In the genomic region with DNA sequence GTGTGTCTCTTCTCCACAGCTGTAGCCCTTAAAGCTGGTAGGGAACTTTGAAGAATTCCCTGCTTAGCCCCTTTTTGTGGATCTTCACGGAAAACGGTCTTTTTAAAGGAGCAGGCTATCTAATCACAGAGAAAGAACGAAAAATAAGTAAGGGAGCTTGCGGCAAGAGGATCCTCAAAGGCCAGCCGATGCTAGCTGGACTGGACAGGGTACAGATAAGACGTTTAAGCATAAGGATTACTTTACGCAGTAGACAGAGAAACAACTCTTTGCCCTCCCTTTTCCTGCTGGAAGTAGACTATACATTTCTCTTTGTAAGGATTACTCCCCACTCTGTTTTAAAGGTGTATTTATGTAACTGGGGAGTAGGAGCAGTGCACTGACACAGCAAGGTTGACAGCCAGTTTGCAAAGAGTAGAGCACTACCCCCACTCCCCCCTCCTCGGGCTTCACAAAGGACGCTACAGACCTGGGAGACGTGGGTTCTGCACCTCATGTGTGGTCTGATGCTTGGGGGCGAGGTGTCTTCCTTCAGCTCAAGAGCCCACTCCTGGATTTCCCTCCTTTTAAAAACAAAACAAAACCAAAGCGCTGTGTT, we compare ENCODE assay signal across 8 mouse cellular contexts. TPM values are rescaled to one million over a fixed set of nuclear protein-coding genes. Genes with fewer than 3 reads are reported as not detected.
DNase-seq lines count a peak whose midpoint lies in the region; ATAC-seq and TF ChIP-seq lines count a peak whose summit lies in the region.

No protein-coding gene starts in this region.

- peak overlapping the region; percentile 72 for H3K9ac ChIP-seq in heart, adult 2 months (ENCODE audit: low read depth, low read length)
- H3K9ac ChIP-seq in ES-Bruce4 (ENCODE audit: low read depth, poor library complexity, severe bottlenecking), result peak overlapping the region; percentile 81; the same call in 1 of the 2 replicates
- peak overlapping the region; percentile 86 for H3K9ac ChIP-seq in intestine, embryonic 16.5 days (ENCODE audit: low read depth, low read length)

- 10% methylated on average over 12 of the region's 12 CpGs for WGBS in heart, adult 2 months
- 20% methylated on average over 12 of the region's 12 CpGs for WGBS in intestine, embryonic 16.5 days

- H3K27me3 ChIP-seq in heart, adult 2 months (ENCODE audit: control insufficient read depth, insufficient read depth, low read length), result no peaks in the 10 kb centered on the region
- H3K27me3 ChIP-seq in ES-Bruce4 (ENCODE audit: control insufficient read depth, insufficient read depth, low read length, poor library complexity, severe bottlenecking) (no peaks in the 10 kb centered on the region), myocyte (ENCODE audit: control insufficient read depth, insufficient read depth, insufficient read length) (no peaks in the 10 kb centered on the region)
- H3K27me3 ChIP-seq in intestine, embryonic 16.5 days (replicated peaks; ENCODE audit: control insufficient read depth, insufficient read depth, low read length), result no peaks in the 10 kb centered on the region

- peak in 1 of 2 experiments; percentile 52 for DNase-seq in heart, adult 2 months
- DNase-seq in heart, postnatal 10 days, result no peak
- DNase-seq in thymus, postnatal 25 days, result no peak
- no peak for DNase-seq in testis, postnatal 14 days (ENCODE audit: low spot score)

- H3K36me3 ChIP-seq in heart, adult 2 months (ENCODE audit: control insufficient read depth, insufficient read depth, low read length), result no peaks in the 10 kb centered on the region; the same call in 1 of the 2 replicates
- H3K36me3 ChIP-seq in ES-Bruce4 (ENCODE audit: control insufficient read depth, insufficient read depth, low read length, poor library complexity, severe bottlenecking), result no peaks in the 10 kb centered on the region
- H3K36me3 ChIP-seq in intestine, embryonic 16.5 days (ENCODE audit: control insufficient read depth, insufficient read depth, low read length), result no peaks in the 10 kb centered on the region
- H3K36me3 ChIP-seq in myocyte (ENCODE audit: control insufficient read depth, insufficient read depth), result no peaks in the 10 kb centered on the region

- H3K27ac ChIP-seq in heart, adult 2 months, result peak overlapping the region; percentile 77
- no peak overlapping the region for H3K27ac ChIP-seq in ES-Bruce4 (ENCODE audit: insufficient read depth, low read length)
- no peak overlapping the region; the same call in 1 of the 2 replicates for H3K27ac ChIP-seq in embryonic fibroblast, embryonic 13.5 days (ENCODE audit: insufficient read depth, low read length)
- peak overlapping the region; percentile 71 for H3K27ac ChIP-seq in intestine, embryonic 16.5 days (ENCODE audit: low read length)

- H3K4me3 ChIP-seq in heart, adult 2 months, result peak overlapping the region; percentile 60
- H3K4me3 ChIP-seq in ES-Bruce4 (ENCODE audit: low read depth, low read length) (no peak overlapping the region), myocyte (peak overlapping the region; percentile 40)
- peak overlapping the region; percentile 25 for H3K4me3 ChIP-seq in embryonic fibroblast, embryonic 13.5 days (ENCODE audit: insufficient read depth, low read length)
- peak overlapping the region; percentile 72 for H3K4me3 ChIP-seq in intestine, embryonic 16.5 days (ENCODE audit: low read length)

- peak overlapping the region; percentile 65 for H3K4me2 ChIP-seq in intestine, embryonic 16.5 days (ENCODE audit: low read depth, low read length)
- H3K4me2 ChIP-seq in myocyte (ENCODE audit: low read depth), result peak overlapping the region; percentile 64

- peaks cover 5% of the 10 kb centered on the region for H3K4me1 ChIP-seq in heart, adult 2 months (ENCODE audit: control insufficient read depth, insufficient read depth, low read length)
- peaks cover 2% of the 10 kb centered on the region for H3K4me1 ChIP-seq in ES-Bruce4 (ENCODE audit: control insufficient read depth, insufficient read depth, low read length)
- H3K4me1 ChIP-seq in embryonic fibroblast, embryonic 13.5 days (ENCODE audit: control insufficient read depth, insufficient read depth, low read length), result peaks cover 8% of the 10 kb centered on the region
- H3K4me1 ChIP-seq in intestine, embryonic 16.5 days (ENCODE audit: control insufficient read depth, insufficient read depth, low read length), result peaks cover 12% of the 10 kb centered on the region

- no peak overlapping the region for H3ac ChIP-seq in myocyte (ENCODE audit: control insufficient read depth, insufficient read length)

- no peaks in the 10 kb centered on the region for H3K9me3 ChIP-seq in ES-Bruce4 (replicated peaks; ENCODE audit: control insufficient read depth, insufficient read depth, low read length, poor library complexity, severe bottlenecking)
- no peaks in the 10 kb centered on the region for H3K9me3 ChIP-seq in intestine, embryonic 16.5 days (ENCODE audit: control insufficient read depth, low read length)

- TF ChIP-seq POLR2A in heart, adult 2 months (IDR thresholded peaks at IDR 0.05; ENCODE audit: insufficient read depth, low read depth, low read length), result no peak
- TF ChIP-seq POLR2A in ES-Bruce4 (IDR thresholded peaks at IDR 0.05; ENCODE audit: insufficient read depth, low read length) (no peak), myocyte (IDR thresholded peaks at IDR 0.05; ENCODE audit: insufficient read length, low read depth) (no peak)
- no peak for TF ChIP-seq POLR2A in embryonic fibroblast, embryonic 13.5 days (IDR thresholded peaks at IDR 0.05; ENCODE audit: low read depth, low read length)

- TF ChIP-seq CTCF in heart, adult 2 months (IDR thresholded peaks at IDR 0.05), result no peak
- TF ChIP-seq CTCF in ES-Bruce4 (IDR thresholded peaks at IDR 0.05; ENCODE audit: low read depth, low read length), result no peak
- no peak for TF ChIP-seq CTCF in embryonic fibroblast, embryonic 13.5 days (IDR thresholded peaks at IDR 0.05; ENCODE audit: borderline replicate concordance, insufficient read depth, low read length)

- intact Hi-C loops in heart, adult 2 months (cut with DNase I), result loop anchor here (1.0 to 2.0 kb wide), 2 partner anchors 33 to 62 kb away; a partner anchor contains a TSS
- intact Hi-C loops in heart, postnatal 10 days (cut with DNase I), result loop anchor here (2.0 to 5.0 kb wide), 2 partner anchors 63 to 140 kb away; no protein-coding TSS in a partner anchor

- TF ChIP-seq EP300 in heart, adult 2 months (IDR thresholded peaks at IDR 0.05; ENCODE audit: insufficient read depth, low read depth, low read length), result no peak
- no peak for TF ChIP-seq EP300 in ES-Bruce4 (IDR thresholded peaks at IDR 0.05; ENCODE audit: insufficient read depth, low read depth, low read length)

- no peak for ATAC-seq in intestine, embryonic 16.5 days

- H3K79me2 ChIP-seq in heart, adult 2 months (replicated peaks; ENCODE audit: control insufficient read depth, insufficient read depth, low read length), result no peaks in the 10 kb centered on the region; the same call in 1 of the 2 replicates
- no peaks in the 10 kb centered on the region for H3K79me2 ChIP-seq in myocyte (ENCODE audit: control insufficient read depth, insufficient read depth)

TF ChIP-seq in myocyte, 11 proteins besides CTCF, POLR2A, EP300 and RAD21:
- TF ChIP-seq REST (IDR thresholded peaks at IDR 0.05; ENCODE audit: insufficient read depth, insufficient read length) (no peak), E2F4 (IDR thresholded peaks at IDR 0.05; ENCODE audit: insufficient read depth) (no peak), CEBPB (IDR thresholded peaks at IDR 0.05; ENCODE audit: insufficient read depth, poor library complexity, severe bottlenecking) (no peak), TCF3 (IDR thresholded peaks at IDR 0.05; ENCODE audit: insufficient read length, low read depth) (no peak), MYOD1 (IDR thresholded peaks at IDR 0.05; ENCODE audit: control insufficient read depth in 1 of 3, insufficient read length in 2 of 3, low read depth in 2 of 3) (no peak), MAX (IDR thresholded peaks at IDR 0.05; ENCODE audit: low read depth) (no peak), USF1 (IDR thresholded peaks at IDR 0.05; ENCODE audit: low read depth) (no peak), MYOG (IDR thresholded peaks at IDR 0.05; ENCODE audit: control insufficient read depth in 1 of 3, insufficient read depth in 1 of 3, insufficient read length in 2 of 3, low read depth in 2 of 3) (no peak), SRF (IDR thresholded peaks at IDR 0.05; ENCODE audit: control insufficient read depth, insufficient read length, low read depth) (no peak), TCF12 (IDR thresholded peaks at IDR 0.05; ENCODE audit: insufficient read depth, poor library complexity, severe bottlenecking) (no peak), POLR2AphosphoS2 (IDR thresholded peaks at IDR 0.05; ENCODE audit: insufficient read length, low read depth) (no peak)
TF ChIP-seq in myocyte: peak in this region for 0.

RNA-seq across cellular contexts. Expression of a gene that starts 9.9 kb away (rescaled TPM):
- 10 to 100 TPM; 56.2 to 59.1 TPM for total RNA-seq in heart, adult 2 months (2021)
- polyA plus RNA-seq in heart, adult 2 months (2012; rRNA removed), result 17.2 and 31.1 TPM in 2 replicates
- 10 to 100 TPM; 55.2 to 58.0 TPM for total RNA-seq in heart, postnatal 10 days (2021)
- 59.1 and 69.8 TPM in 2 replicates for polyA plus RNA-seq in ES-Bruce4 (2011; ENCODE audit: insufficient read depth, insufficient read length, low read depth, missing spikeins)
- 18.9 and 19.0 TPM in 2 replicates for polyA plus RNA-seq in embryonic fibroblast, embryonic 13.5 days (2011; ENCODE audit: insufficient read length, low read depth, missing spikeins)
- polyA plus RNA-seq in intestine, embryonic 16.5 days (2015; fragmentation: Nextera tagmentation; extraction: Ambion mirVana), result 27.6 and 32.1 TPM in 2 replicates
- 9.0 TPM for polyA plus RNA-seq in myocyte (2012; fragmentation: generic; extraction: Trizol)

Comparison
In these comparisons a context has a peak if more than half of its experiments do, and no peak if none do; other contexts are left out.
1. H3K27ac ChIP-seq: peak in heart, adult 2 months (single experiment) and intestine, embryonic 16.5 days (single experiment); none in ES-Bruce4 (single experiment) and embryonic fibroblast, embryonic 13.5 days (single experiment).
2. Peak in every context shown above with its lines, with median percentiles within 50 percentile points of each other: H3K9ac ChIP-seq.